Mouse (Mus musculus) T-helper 17 cell (primary cell): ENCODE measurements at regions not wholly inside any gene's neighbourhood (a gene's known extent, or its start where the extent isn't known, plus 50 kb on each side); places are given as distances from the start of the nearest gene placed in this dataset.

Source experiments
- in situ Hi-C, 2 experiments: fragments of 300-600 bp; cut with MboI, MseI; formaldehyde crosslinking; loops; 1 replicate in 1 of 2; 2 replicates in 1 of 2; pipeline ENCODE4 v1.15.1; 2025; ENCODE audit warnings: high pct_unique_total_duplicates in 2 of 2

DNA sequence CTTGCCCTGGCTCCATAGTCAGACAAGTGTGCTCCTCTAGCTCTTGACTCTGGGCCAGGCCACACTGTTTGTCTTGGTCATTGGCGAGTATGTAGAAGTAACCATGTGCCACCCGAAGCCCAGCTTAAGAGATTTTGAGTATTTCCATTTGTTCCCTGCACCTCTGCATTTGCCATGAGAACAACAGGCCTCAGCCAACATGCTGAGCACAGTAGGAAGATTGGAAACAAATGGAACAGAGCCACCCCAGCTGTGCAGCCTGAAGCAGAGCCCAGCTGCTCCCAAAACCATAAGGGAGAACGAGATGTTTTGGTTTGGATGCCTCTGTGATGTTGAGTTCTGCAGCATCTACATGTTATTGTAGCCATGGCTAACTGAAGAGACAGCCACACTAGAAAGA, 433.1 kb upstream of the Gm6657 start:
- in situ Hi-C loops: no loop called here

DNA sequence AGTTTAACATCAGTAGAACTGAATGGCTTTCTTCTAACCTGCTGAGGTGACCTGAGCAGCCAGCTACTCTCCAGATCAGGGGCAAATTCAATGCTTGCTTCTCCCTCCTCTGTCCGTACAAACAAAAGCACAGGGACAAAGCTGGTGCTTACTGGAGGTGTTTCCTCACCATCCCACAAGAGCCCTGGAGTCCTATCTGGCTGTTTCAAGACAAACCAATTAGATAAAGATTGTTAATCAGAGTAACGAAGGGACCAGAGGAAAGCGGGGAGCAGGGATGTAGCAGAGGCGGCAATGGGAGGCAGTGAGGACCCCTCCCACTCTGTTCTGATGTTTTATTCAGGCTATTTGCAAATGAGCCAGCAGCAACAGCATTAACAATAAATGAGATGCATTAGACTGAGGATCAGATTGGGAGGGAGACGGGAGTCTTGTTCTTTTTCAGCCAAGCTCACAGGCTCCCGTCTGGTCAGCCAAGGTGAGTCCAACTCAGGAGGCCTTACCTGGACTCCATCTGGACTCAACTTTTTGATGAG, 418.0 kb upstream of the Gm6657 start:
- in situ Hi-C loops: no loop called here

DNA sequence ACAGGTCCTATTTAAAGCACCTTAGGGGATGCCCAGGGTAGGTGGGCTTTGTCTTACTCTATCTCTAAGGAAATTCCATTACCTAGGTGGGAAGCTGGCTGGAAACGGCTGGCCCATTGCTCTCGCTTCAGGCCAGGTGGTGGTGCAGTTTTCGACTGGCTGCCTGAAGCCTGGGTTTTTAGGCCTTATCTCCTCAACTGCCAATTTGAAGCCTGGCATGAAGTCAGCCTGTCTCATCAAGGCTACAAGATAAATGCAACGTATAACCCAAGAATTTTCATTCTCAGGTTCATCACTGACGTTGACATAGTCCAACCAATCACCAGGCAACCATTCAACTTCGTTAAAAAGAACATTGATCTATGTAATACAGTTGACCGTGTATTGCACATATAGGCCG, 417.3 kb upstream of the Gm6657 start:
- in situ Hi-C loops: no loop called here

DNA sequence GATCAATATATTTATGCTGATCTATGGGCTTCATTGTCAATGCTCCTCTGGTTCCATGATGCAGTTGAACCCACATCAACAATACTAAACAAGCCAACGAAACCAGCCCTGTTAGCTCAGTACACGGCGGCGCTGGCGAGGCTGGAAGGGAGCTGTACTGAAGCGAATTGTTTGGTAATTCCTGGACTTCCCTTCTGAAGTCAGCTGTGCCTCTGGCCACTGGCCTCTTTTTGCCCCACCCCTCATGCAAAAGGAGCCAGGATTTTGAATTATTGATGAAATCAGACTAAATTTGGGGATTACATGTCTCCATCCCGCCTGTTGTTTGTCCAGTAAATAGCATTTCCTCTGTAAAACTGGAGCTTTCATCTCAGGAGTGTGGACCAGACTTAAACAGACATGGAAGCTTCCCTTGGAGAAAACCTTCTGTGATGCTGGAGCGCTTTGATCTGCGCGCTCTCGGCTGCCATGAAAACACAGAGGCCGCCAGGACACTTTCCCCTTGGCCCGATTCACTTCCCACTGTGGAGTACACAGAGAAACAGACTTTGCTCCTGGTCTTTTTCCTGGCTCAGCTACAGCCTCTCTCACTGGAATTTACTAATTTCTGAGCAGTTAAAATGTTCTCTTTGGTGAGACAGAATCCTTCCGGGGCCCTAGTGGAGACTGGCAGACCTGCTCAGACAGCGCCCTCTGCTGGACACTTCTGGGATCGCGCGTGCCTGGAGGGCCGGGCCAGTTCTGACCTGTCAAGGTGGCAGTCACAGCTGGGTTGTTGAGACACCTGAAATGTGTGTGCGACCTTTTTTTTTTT, 412.9 kb upstream of the Gm6657 start:
- in situ Hi-C loops: loop anchor here (5.0 kb wide), 2 partner anchors 104 to 789 kb away; no protein-coding TSS in a partner anchor

DNA sequence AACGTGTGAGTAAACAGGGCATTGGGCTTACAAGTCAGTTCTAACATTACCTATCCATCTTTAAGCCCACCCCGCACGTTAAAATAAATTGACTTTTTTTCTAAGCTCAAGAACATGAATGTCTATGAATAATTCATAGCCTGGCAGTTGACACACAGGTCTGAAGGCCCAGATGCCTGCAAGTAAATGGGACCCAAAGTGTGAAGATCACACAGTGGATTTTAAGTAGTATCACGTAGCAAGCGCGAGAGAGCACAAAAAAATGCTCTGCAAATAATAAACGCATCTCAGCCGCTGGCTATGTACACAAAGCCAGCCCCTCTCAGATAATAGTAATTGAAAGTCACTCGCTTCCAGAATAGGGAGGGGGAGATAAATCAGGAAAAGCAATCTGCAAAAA, 410.1 kb upstream of the Gm6657 start:
- in situ Hi-C loops: loop anchor here (5.0 kb wide), 2 partner anchors 107 to 792 kb away; no protein-coding TSS in a partner anchor

DNA sequence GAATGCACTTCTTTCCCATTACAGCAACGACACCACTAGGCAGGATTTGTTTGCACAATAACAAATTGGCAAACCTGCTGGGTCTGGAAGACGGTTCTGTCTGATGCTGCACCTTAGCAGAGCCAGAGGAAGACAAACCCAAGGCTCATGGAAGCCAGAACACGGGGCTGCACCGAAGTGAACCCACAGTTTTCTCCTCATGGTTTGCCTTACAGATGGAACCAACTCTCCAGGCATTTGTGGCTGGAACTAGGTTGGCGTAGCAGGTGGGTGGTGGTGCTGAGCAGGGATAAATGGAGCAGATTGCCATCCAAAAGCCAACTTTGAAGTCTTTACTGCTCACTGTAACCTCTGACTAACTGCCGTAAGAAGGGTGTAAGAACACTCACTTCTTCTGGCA, 408.4 kb upstream of the Gm6657 start:
- in situ Hi-C loops: no loop called here

DNA sequence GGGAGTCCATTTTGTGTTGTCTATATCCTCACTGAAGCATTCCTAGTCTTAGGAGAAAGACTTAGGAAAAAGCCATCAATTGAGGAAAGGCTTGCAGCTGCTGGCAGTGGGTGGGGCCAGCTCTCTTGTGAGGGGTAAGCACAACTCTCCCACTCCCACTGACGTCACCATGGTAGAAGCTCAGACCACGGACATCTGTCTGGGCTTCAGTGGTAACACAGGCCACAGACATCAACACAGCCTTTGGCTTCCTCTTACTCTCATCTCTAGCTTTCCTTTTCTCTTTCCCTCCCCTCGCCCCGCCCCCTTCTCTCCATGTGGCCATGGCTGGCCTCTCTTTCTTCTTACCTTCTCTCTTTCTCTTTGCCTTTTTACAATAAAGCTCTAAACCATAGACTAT, 407.4 kb upstream of the Gm6657 start:
- in situ Hi-C loops: no loop called here

DNA sequence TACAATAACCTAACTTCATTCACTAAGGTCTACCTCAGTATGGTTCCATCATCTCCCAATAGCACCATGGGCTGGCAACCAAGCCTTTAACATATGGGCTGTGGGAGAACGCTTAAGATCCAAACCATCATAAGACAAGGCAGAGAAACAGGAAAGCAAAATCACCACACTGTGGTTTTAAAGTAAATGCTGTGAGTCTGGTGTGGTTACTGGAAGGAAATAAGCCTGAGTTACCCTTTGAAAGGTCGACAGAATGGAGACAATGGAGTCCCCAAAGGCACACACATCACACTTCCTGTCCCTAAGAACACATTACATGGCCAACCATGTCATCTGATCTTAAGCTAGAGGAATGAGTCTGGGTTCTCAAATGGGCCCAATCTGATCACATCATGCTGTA, 405.8 kb upstream of the Gm6657 start:
- in situ Hi-C loops: no loop called here

DNA sequence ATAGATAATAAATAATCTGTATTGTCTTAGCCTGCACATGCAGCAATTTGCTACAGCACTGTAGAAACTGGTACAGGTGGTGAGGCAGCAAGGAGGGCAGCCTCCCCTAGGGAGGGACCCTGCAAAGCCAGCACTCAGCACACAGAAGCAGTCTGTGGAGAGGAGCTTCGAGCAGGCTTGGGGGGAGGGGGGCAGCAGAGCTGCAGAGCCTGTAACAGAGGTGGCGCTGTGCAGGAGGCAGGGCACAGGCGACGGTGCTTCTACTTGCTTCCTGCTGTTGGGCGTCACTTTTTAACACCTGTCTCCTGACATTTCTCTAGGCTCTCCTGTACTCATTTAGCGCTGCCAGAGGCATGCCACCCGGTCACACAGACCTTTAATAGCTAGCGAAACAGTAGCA, 404.6 kb upstream of the Gm6657 start:
- in situ Hi-C loops: no loop called here

DNA sequence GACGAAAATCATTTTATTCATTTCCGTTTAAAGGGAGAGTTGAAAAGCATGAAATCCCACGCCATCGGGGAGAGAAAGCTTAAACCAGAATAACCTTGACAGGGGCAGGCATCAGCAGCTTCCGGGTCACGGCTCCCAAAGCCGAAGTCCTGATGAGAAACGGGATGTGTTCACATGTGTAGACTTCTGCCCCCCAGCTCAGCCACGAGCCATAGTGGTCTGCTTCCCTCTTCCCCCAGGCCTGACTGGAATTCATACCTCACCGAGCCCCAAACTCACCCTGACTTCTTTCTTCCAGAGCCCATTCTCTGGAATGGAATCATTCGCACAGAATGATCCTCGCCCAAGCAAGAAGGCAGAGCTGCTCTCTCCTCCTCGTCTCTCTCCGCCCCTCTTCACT, 404.2 kb upstream of the Gm6657 start:
- in situ Hi-C loops: loop anchor here in 1 of 2 experiments (5.0 kb wide), 1 partner anchor 788 kb away; no protein-coding TSS in a partner anchor

DNA sequence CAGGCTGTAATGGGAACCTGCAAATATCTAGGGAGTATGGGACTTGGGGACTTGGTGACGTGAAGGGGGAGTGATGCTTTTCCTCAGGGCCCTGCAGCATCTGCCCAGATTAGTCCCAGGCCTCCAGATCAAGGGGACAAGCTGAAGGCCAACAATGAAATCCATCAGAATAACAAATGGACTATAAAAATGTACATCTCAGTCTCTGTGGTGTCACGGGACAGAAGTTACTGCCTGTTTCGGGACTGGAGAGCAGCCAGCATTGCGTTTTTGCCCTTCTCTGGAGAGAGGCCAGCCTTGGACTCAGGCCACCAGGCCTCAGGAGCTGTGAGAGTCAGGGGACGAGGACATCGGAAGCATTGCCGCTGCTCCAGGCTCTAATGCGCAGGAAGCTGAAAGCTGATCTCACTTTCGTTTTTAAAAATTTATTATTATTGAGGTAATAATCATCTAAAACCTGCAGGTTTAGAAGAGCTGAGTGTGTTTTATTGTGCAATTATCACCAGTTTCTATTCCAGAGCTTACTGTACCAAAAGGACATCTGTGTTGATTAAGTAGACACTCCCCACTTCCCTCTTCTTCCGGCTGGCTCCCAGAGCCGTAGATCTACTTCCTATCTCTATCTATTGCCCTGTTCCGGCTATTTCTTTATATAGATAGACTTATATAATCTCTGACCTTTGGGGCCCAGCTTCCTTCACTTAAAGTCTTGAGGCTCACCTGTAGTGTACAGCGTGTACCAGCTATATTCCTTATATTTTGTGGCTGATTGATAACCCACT, 403.0 kb upstream of the Gm6657 start:
- in situ Hi-C loops: loop anchor here in 1 of 2 experiments (5.0 kb wide), 1 partner anchor 789 kb away; no protein-coding TSS in a partner anchor

DNA sequence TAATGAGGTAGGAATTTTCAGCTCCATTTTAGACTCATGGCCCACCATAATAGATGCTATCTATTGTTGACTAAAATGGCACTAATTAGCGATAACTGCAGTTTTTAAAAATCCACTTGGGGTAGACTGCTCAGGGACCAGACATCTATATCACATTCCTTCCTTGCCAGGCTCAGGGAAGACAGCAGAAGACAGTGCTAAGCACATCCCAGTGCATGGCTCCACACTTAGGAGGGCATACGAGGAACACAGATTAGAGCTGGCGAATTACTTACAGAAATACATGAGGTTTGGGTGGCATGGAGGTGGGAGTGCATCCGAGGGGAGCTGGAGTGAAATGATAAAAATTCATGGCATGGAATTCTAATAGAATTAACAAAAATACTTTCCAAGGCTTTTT, 395.5 kb upstream of the Gm6657 start:
- in situ Hi-C loops: no loop called here

DNA sequence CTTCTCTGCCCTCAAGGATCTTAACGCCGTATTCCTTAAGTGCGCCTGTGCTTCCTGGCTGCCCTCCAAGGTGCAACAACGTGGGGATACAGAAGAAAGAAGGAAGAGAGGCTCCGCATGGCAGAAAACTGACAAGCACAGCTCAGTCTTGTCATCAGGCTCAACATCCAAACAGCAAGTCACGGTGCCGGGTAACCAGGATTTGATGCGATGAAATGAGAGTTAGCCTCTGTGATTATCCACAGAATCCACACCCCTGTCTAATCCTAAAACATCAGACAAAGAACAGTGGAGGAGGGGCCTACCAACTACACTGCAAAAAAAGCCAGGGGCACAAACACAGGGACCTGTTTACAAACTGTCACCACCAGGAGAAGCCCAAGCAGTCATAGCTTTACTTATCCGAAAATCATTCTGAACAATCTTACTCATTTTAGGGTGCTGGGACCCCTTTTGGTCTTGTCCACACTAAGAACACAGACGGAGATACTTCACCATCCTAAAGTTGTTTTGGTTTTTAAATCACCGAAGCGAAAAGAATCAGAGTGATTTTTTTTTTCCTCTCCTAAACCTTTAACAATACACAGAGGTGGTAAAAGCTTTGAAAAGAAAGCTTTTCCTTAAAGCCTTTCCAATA, 394.8 kb upstream of the Gm6657 start:
- in situ Hi-C loops: no loop called here

DNA sequence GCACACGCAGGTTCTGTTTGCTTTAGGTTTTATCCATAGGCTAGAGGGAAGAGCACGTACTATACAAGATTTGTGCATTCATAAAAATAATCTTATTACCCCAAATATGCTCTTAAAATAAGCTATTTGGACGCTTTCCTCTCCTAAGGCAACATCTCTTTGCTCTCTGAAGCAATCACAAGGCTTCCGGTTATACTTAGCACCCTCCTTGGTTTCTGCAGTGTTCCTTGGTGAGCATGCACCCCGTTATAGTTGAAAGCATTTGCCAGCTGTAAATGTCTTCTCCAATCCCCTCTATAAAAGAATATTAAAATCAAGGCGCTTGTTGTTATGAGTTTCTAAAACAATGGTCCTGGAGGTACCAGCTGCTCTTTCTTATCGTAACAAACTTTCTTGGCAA, 386.4 kb upstream of the Gm6657 start:
- in situ Hi-C loops: no loop called here

DNA sequence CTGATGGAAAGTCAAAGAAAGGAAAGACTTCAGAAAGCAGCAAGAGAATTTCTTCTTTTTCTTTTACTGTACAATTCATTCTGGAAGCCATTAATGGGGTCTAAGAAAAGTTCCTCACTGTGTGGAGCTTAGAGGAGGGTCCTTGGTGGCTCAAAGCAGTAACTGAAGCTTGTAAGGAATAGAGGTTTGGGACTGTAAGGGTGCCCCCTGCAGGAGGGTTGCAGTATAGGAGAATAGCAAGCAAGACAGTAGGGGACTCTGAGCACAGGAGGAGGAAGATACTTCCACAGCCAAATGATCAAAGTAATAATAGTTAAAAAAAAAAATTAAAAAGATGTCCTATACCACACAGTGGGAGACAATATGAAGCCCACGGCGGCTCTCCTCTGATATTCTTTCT, 382.8 kb upstream of the Gm6657 start:
- in situ Hi-C loops: no loop called here

DNA sequence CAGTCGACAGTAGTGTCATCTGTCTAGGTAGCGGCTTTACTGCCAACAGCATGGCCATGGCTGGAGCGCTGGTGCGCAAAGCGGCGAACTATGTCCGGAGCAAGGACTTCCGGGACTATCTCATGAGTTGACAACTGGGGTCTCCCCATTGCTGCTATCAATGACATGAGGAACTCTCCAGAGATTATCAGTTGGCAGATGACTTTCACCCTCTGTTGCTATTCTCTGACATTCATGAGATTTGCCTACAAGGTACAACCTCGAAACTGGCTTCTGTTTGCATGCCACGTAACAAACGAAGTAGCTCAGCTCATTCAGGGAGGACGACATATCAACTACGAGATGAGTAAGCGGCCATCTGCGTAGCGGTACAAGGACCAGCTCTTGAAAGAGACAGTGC, 374.6 kb upstream of the Gm6657 start:
- in situ Hi-C loops: no loop called here

DNA sequence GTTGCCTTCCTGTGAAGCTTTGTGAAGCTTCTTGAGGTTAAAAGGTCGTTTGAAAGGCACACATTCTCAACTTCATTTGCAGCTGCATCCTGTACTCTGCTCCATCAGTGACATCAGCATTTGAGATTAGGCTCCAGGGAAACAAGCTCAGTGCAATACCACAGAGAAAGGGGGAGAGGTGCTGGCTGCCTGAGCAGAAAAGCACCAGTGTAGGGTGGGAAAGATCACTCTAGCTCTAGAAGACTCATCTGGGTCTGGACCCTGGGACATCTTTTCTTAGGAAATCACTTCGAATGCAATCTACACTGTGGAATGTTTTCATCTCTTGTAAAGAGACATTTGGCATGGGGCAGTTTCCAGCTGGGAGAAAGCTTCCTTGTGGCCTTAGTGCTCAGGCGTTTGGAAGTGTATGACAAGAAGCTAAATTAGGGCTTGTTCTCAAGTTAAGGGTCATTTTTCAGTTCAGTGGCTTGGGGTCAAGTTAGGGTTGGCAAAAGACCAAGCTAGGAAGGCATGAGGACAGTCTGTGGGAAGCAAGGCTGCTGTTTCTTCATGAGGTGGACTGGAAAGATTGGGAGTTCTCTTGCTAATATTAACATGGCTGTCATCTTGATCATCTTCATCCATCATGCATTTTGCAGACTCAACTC, 370.5 kb upstream of the Gm6657 start:
- in situ Hi-C loops: no loop called here

DNA sequence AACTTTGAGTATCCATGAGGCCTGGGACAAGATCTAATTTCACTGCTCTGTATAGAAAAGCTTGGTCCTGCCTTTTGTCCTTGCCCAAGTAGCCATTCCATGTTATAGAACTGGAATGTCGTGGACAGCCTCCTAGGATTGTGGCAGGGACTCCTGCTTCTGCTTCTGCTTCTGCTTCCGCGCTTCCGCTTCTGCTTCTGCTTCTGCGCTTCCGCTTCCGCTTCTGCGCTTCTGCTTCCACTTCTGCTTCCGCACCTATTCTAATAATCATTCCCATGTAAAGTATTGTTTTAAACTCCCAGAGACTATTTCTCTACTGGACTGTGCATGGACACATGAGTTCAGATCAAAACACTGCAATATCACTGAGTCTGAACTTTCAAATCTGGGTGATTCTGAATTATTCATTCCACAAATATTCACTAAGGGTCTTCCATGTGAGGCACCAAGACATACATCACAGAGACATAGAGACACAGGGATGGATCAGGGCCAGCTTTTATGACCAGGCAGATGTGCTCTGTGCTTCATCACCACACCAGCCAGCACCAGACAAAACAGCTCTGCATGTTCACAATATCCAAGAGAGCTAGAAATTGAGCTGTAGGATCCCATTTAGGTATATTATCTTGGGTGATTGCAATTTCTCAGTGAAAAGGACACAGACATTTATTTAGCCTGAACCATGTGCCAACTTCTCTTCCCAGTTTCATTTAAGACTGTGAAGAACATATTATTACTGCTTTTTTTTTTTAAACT, 360.5 kb upstream of the Gm6657 start:
- in situ Hi-C loops: no loop called here

DNA sequence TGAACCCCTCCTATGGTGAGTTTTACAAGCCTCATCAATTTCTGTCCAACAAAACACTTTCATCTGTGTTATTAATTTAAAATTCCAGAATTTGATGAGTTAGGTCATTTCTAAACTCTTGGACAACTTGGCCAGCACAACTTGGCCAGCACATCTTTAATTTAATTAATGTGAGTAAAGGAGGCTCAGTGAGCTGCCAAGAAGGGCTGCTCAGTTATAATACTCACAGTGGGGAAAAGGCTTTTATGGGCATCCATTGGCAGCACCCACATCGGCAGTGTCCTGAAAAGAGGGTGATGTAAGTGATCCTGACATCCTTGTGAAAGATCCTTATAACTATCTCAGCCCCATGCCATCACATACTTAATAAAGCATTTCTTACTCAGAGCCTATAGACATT, 359.2 kb upstream of the Gm6657 start:
- in situ Hi-C loops: no loop called here

DNA sequence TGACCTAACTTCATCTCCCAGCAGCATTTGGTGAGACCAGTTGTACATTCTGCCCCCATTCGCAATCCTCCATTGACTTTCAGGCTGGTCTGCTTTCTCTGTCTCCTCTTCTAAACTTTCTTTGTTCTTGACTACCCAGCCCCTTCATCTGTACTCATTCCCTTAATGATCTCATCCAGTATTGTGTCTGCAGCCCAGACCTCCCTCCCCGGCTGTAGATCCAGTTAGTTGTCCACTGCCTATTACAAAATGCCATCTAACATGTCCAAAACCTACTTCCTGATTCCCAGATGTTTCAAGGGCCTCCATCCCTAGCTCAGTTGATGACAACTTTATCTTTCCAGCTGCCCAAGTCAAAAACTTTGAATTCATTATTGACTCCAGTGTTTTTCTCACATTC, 357.8 kb upstream of the Gm6657 start:
- in situ Hi-C loops: no loop called here
